Mouse (Mus musculus) small intestine, adult 2 months (tissue): Measurements from ENCODE around the gene Phf2.

ENCODE experiments used
- CTCF ChIP-seq: fragments of 200-500 bp; IDR thresholded peaks from 2 replicates; pipeline ENCODE4 v1.5.1; 2012; ENCODE audit warnings: low read depth, mild to moderate bottlenecking, control low read depth, inconsistent platforms, low read length, moderate library complexity, mixed read lengths; ENCODE audit not compliant: insufficient replicate concordance, insufficient read length; ENCODE audit errors: extremely low read depth
- POLR2A ChIP-seq: fragments of 200-500 bp; IDR thresholded peaks from 2 replicates; pipeline ENCODE4 v1.6.1; 2012; ENCODE audit warnings: low read depth, mild to moderate bottlenecking, control low read depth, inconsistent platforms, low read length, moderate library complexity

DNA sequence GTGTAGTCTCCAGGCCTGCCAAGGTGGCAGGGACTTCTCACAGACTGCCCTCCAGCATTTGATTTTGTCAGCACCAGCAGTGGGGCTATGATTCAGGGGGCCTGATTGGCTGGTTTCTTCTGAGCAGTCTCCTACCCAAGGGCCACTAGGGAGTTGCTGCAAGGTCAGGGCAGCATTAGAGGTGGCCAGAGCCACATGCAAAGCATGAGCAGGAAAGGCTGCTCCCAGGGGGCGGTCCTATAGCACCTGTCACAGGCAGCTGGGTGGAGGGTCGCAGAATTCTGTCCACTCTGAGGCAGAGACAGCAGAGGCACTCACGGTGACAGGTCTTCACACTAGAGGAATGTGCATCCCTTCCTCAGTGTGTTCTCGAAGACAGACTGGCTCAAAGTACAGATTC lies 12.1 kb downstream of the Phf2 start:
- TF ChIP-seq CTCF = no peak
- no peak for TF ChIP-seq POLR2A
